Mouse (Mus musculus) intestine, embryonic 14.5 days (tissue): Measurements from ENCODE around the gene Tspyl1. TPM values are rescaled to one million over a fixed set of nuclear protein-coding genes. Genes with fewer than 3 reads are reported as not detected.
A peak's percentile ranks its signal among the peaks of the same experiment; 100 is the strongest.

Experiments
- ATAC-seq: fragments of 200-750 bp; cut with Nextera tagmentation; replicated peaks from 2 replicates; pipeline ENCODE4 v1.8.0; 2017; ENCODE audit warnings: low read depth, moderate number of reproducible peaks, moderate TSS enrichment, moderate library complexity; ENCODE audit not compliant: low FRiP score, low TSS enrichment
- DNase-seq: peaks from one replicate; pipeline ENCODE4 v3.0.0-alpha.2; 2018; ENCODE audit warnings: low spot score
- H3K27ac ChIP-seq: fragments of 300-500 bp; sonication (generic); 2 replicates; pipeline ENCODE4 v1.5.1; 2014; ENCODE audit warnings: low read depth, mild to moderate bottlenecking, control low read depth
- H3K27me3 ChIP-seq: fragments of 300-500 bp; sonication (generic); replicated peaks from 2 replicates; pipeline ENCODE4 v1.6.1; 2014; ENCODE audit warnings: low read length, control low read depth; ENCODE audit not compliant: control insufficient read depth, insufficient read depth
- H3K36me3 ChIP-seq: fragments of 300-500 bp; sonication (generic); 2 replicates; pipeline ENCODE4 v1.6.1; 2014; ENCODE audit warnings: low read length, control low read depth; ENCODE audit not compliant: control insufficient read depth, insufficient read depth
- H3K4me1 ChIP-seq: fragments of 300-500 bp; sonication (generic); replicated peaks from 2 replicates; pipeline ENCODE4 v1.6.1; 2014; ENCODE audit warnings: low read length, control low read depth, mixed read lengths; ENCODE audit not compliant: control insufficient read depth, insufficient read depth
- H3K4me2 ChIP-seq: fragments of 300-500 bp; sonication (generic); 2 replicates; pipeline ENCODE4 v1.6.1; 2014; ENCODE audit warnings: low read length
- H3K4me3 ChIP-seq: fragments of 300-500 bp; sonication (generic); 2 replicates; pipeline ENCODE4 v1.5.1; 2014; ENCODE audit warnings: low read depth, low read length, control low read depth, mixed read lengths
- H3K9ac ChIP-seq: fragments of 300-500 bp; sonication (generic); 2 replicates; pipeline ENCODE4 v1.6.1; 2014; ENCODE audit warnings: mild to moderate bottlenecking, low read length
- H3K9me3 ChIP-seq: fragments of 300-500 bp; sonication (generic); 2 replicates; pipeline ENCODE4 v1.6.1; 2016; ENCODE audit warnings: low read length, control low read depth; ENCODE audit not compliant: control insufficient read depth
- WGBS: fragments of 180-500 bp; shearing (Covaris S2); extraction: QIAGEN DNeasy Blood & Tissue Kit; methylation state at CpG from one replicate; pipeline ENCODE4 v1.1.7; 2014; 5-methylcytosine and 5-hydroxymethylcytosine counted together
- polyA plus RNA-seq: library from polyadenylated mRNA; unstranded; fragments of >200 nt; fragmentation: Nextera tagmentation; extraction: Ambion mirVana; gene quantifications from 2 replicates; pipeline ENCODE4 v1.2.1, GENCODE M21; 2014

Tspyl1 gene
- polyA plus RNA-seq, 1 experiment from 2014 or later: 41.1 TPM

DNA sequence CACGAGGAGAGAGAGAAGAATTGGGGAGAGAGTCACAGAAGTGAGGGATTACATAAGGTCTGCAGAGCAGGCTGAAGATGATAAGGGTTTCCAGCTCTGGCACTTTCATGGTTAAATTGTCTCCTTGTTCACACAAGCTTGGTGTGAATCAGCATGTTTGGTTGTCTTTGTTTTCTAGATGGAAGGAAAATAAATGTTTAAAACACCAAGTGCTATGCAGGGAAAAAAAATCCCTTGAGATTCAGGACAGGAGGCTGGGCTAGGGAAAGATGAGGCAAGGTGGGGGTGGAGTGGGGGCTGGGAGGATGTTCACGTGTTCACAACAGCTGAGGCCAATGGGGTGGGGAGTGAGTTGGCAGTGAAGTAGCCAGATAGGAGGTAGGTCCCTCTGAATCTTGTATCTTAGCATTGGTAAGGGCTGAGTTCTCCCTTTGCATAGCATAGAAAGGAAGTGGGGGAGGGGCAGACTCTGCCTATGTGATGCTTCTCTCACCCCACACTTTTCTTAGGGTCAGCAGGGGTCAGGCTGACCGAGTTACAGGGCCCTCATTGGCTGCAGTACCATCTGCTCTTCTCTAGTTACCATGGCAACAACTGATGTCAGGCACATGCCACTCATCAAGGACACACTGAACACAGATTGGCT, 34.7 kb downstream of the Tspyl1 start:
- Histone ChIP-seq H3K4me3 (no peak overlapping the region), H3K4me1 (no peaks in the 10 kb centered on the region; the same call in 1 of the 2 replicates), H3K4me2 (peak overlapping the region; percentile 23; the same call in 1 of the 2 replicates), H3K9ac (no peak overlapping the region), H3K27me3 (no peaks in the 10 kb centered on the region), H3K27ac (no peak overlapping the region), H3K9me3 (no peaks in the 10 kb centered on the region), H3K36me3 (peaks cover 9% of the 10 kb centered on the region; the same call in 1 of the 2 replicates)
- peak; percentile 76 for ATAC-seq
- no peak for DNase-seq
- WGBS: 0% methylated on average over 3 of the region's 3 CpGs

DNA sequence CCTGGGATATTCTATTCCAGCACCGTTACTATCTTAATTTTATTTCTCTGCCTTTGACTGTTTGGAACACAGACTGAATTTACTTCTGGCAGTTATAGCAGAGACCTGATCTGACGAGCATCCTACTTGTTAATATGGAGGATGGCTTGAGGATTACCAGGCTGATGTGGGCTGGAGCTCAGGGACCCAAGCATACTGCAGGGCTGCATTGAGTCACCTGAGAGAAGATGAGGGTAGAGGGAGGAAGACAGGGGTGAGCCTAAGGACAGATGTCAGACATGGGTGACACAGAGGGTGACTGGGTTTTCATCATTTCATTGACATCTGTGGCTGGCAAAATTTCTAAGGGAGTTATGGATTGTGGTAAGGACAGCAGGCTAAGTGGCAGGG, 35.2 kb downstream of the Tspyl1 start:
- DNase-seq: no peak
- no peak overlapping the region for H3K4me3 ChIP-seq
- no peaks in the 10 kb centered on the region for H3K9me3 ChIP-seq
- H3K9ac ChIP-seq: no peak overlapping the region
- peaks cover 14% of the 10 kb centered on the region; the same call in 1 of the 2 replicates for H3K36me3 ChIP-seq
- no peak overlapping the region for H3K27ac ChIP-seq
- H3K4me1 ChIP-seq: no peaks in the 10 kb centered on the region; the same call in 1 of the 2 replicates
- H3K4me2 ChIP-seq: no peak overlapping the region
- WGBS: 29% methylated on average over 2 of the region's 2 CpGs
- no peaks in the 10 kb centered on the region for H3K27me3 ChIP-seq
- ATAC-seq: peak; percentile 27; the same call in 1 of the 2 replicates

DNA sequence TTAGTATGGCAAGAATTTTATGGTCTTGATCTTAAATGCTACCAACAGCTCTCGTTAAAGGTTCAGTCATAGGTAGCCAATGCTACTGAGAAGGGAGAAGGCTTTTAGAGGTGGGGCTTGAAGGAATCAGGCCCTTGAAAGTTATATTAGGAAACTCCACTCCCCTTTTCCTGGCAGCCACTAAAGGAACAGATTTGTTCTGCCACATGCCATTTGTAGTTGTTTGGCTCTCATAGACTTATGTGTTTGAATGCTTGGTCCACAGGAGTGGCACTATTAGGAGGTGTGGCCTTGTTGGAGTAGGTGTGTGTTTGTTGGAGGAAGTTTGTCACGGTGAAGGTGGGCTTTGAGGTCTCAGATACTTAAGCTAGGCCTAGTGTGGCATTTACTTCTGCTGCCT, 38.8 kb downstream of the Tspyl1 start:
- H3K4me3 ChIP-seq: no peak overlapping the region
- H3K4me1 ChIP-seq: no peaks in the 10 kb centered on the region; the same call in 1 of the 2 replicates
- DNase-seq: no peak
- peaks cover 7% of the 10 kb centered on the region; the same call in 1 of the 2 replicates for H3K36me3 ChIP-seq
- H3K27me3 ChIP-seq: no peaks in the 10 kb centered on the region
- no peaks in the 10 kb centered on the region for H3K9me3 ChIP-seq
- 85% methylated on average over 2 of the region's 2 CpGs for whole genome bisulfite sequencing
- H3K4me2 ChIP-seq: no peak overlapping the region
- H3K9ac ChIP-seq: no peak overlapping the region
- no peak for ATAC-seq
- H3K27ac ChIP-seq: no peak overlapping the region

GRCm38 (mm10) chr10:34326701-34327100, 44.7 kb downstream of the Tspyl1 start:
- H3K9ac ChIP-seq: no peak overlapping the region
- no peaks in the 10 kb centered on the region for H3K9me3 ChIP-seq
- H3K27me3 ChIP-seq: no peaks in the 10 kb centered on the region
- H3K36me3 ChIP-seq: peaks cover 5% of the 10 kb centered on the region; the same call in 1 of the 2 replicates
- no peak overlapping the region for H3K4me3 ChIP-seq
- DNase-seq (no peak), ATAC-seq (no peak)
- no peak overlapping the region for H3K27ac ChIP-seq
- WGBS: 16% methylated on average over 4 of the region's 4 CpGs
- H3K4me2 ChIP-seq: no peak overlapping the region
- H3K4me1 ChIP-seq: no peaks in the 10 kb centered on the region

GRCm38 (mm10) chr10:34327144-34327543, 45.2 kb downstream of the Tspyl1 start:
- no peak for ATAC-seq
- H3K9ac ChIP-seq: no peak overlapping the region
- H3K36me3 ChIP-seq: peaks cover under 1% of the 10 kb centered on the region; the same call in 1 of the 2 replicates
- 69% methylated on average over 5 of the region's 5 CpGs for WGBS
- no peaks in the 10 kb centered on the region for H3K9me3 ChIP-seq
- H3K4me1 ChIP-seq: no peaks in the 10 kb centered on the region
- no peak overlapping the region for H3K4me3 ChIP-seq
- H3K4me2 ChIP-seq: no peak overlapping the region
- no peaks in the 10 kb centered on the region for H3K27me3 ChIP-seq
- no peak overlapping the region for H3K27ac ChIP-seq
- no peak for DNase-seq

DNA sequence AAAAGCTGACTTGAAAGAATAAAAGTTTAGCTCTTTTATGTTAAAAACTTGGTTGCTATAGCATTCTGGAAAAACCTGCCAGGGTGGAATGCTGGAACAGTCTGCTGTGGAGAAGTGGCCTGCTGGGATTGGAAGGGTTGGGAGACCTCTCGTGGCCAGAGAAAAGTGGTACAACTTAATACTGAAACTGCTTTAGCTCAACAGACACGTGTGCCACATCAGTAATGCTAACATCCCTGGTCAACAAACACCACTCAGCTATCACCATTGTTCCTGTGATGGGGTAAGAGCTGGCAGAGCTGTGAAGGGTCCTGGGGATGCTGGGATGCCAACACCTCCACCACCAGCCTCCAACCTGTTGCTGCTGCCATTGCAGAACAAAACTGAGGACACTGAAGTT, 46.3 kb downstream of the Tspyl1 start:
- 1% methylated on average over 2 of the region's 2 CpGs for WGBS
- no peak overlapping the region for H3K4me3 ChIP-seq
- H3K9me3 ChIP-seq: no peaks in the 10 kb centered on the region
- no peaks in the 10 kb centered on the region for H3K4me1 ChIP-seq
- H3K9ac ChIP-seq: no peak overlapping the region
- H3K4me2 ChIP-seq: no peak overlapping the region
- no peaks in the 10 kb centered on the region for H3K36me3 ChIP-seq
- no peaks in the 10 kb centered on the region for H3K27me3 ChIP-seq
- DNase-seq: peak; percentile 56
- no peak; the same call in 1 of the 2 replicates for ATAC-seq
- H3K27ac ChIP-seq: no peak overlapping the region

Other genes starting within 250 kb of the Tspyl1 start
- not detected in 2 replicates for gene Trappc3l, start 244.6 kb upstream of the Tspyl1 start, polyA plus RNA-seq
- not detected in 2 replicates for gene Calhm4, start 237.9 kb upstream of the Tspyl1 start, polyA plus RNA-seq
- 0.75 and 0.97 TPM in 2 replicates for gene Calhm5, start 185.7 kb upstream of the Tspyl1 start, polyA plus RNA-seq
- gene Calhm6, start 154.2 kb upstream of the Tspyl1 start, polyA plus RNA-seq: 1.7 and 2.6 TPM in 2 replicates
- 22.3 and 24.1 TPM in 2 replicates for gene Dse, start 74.5 kb upstream of the Tspyl1 start, polyA plus RNA-seq
- gene Tspyl4, start 15.3 kb downstream of the Tspyl1 start, polyA plus RNA-seq: 8.1 and 10.0 TPM in 2 replicates
- gene Col10a1, start 107.8 kb downstream of the Tspyl1 start, polyA plus RNA-seq: 0.11 and 0.15 TPM in 2 replicates
- 11.5 and 12.1 TPM in 2 replicates for gene Nt5dc1, start 136.4 kb downstream of the Tspyl1 start, polyA plus RNA-seq
- 18.5 and 19.8 TPM in 2 replicates for gene Frk, start 201.2 kb downstream of the Tspyl1 start, polyA plus RNA-seq